Comparison of ENCODE assay signal across 8 mouse cellular contexts in genomic region chr3:66980111-66980975, GRCm38 (mm10). TPM values are rescaled to one million over a fixed set of nuclear protein-coding genes. Genes with fewer than 3 reads are reported as not detected.
A peak's percentile ranks its signal among the peaks of the same experiment; 100 is the strongest.
DNase-seq lines count a peak whose midpoint lies in the region; ATAC-seq and TF ChIP-seq lines count a peak whose summit lies in the region.

No protein-coding gene starts in this region.

- peak overlapping the region in 2 of 3 experiments; percentile 53 to 79 for H3K4me3 ChIP-seq in CH12.LX (replicated peaks in 1 of 3; ENCODE audit: low read depth in 2 of 3, low read length in 2 of 3, poor library complexity in 1 of 3)
- H3K4me3 ChIP-seq in heart, embryonic 14.5 days (ENCODE audit: control insufficient read depth in 1 of 2, insufficient read depth in 1 of 2, low read depth in 1 of 2, low read length in 2 of 2): peak overlapping the region; percentile 58 to 59
- peak overlapping the region in 1 of 2 experiments; percentile 50; a peak in 2 of 4 replicates for H3K4me3 ChIP-seq in liver, embryonic 14.5 days (ENCODE audit: insufficient read depth in 1 of 2, low read depth in 2 of 2, low read length in 2 of 2)

- TF ChIP-seq POLR2A in CH12.LX (IDR thresholded peaks at IDR 0.05; ENCODE audit: low read depth, low read length): no peak

- peaks cover 12% of the 10 kb centered on the region for H3K9me3 ChIP-seq in CH12.LX (replicated peaks; ENCODE audit: low read length)
- H3K9me3 ChIP-seq in heart, embryonic 14.5 days (ENCODE audit: control insufficient read depth, low read length): no peaks in the 10 kb centered on the region
- H3K9me3 ChIP-seq in liver, embryonic 14.5 days (ENCODE audit: control insufficient read depth, low read length): no peaks in the 10 kb centered on the region

- H3K36me3 ChIP-seq in CH12.LX (replicated peaks in 1 of 2; ENCODE audit: control insufficient read depth in 1 of 2, insufficient read depth in 1 of 2, low read length in 1 of 2): no peaks in the 10 kb centered on the region
- no peaks in the 10 kb centered on the region for H3K36me3 ChIP-seq in heart, embryonic 14.5 days (ENCODE audit: control insufficient read depth, insufficient read depth, low read length)
- H3K36me3 ChIP-seq in liver, embryonic 14.5 days (replicated peaks; ENCODE audit: control insufficient read depth, insufficient read depth, low read depth): no peaks in the 10 kb centered on the region

- TF ChIP-seq EP300 in CH12.LX (IDR thresholded peaks at IDR 0.05; ENCODE audit: low read length): no peak
- TF ChIP-seq EP300 in liver, embryonic 14.5 days (IDR thresholded peaks at IDR 0.05; ENCODE audit: low read depth): no peak

- H3K4me2 ChIP-seq in CH12.LX (ENCODE audit: insufficient read depth, low read depth, poor library complexity, severe bottlenecking): peak overlapping the region; percentile 70
- H3K4me2 ChIP-seq in heart, embryonic 14.5 days (ENCODE audit: low read length): peak overlapping the region; percentile 94
- H3K4me2 ChIP-seq in liver, embryonic 14.5 days (ENCODE audit: low read depth): peak overlapping the region; percentile 66

- peaks cover 0 to 11% of the 10 kb centered on the region in 2 experiments; a peak in 2 of 4 replicates for H3K4me1 ChIP-seq in CH12.LX (ENCODE audit: control insufficient read depth in 1 of 2, insufficient read depth in 2 of 2)
- peaks cover 12 to 18% of the 10 kb centered on the region in 2 experiments; a peak in 3 of 4 replicates for H3K4me1 ChIP-seq in heart, embryonic 14.5 days (ENCODE audit: control insufficient read depth in 2 of 2, insufficient read depth in 2 of 2, low read length in 2 of 2)
- H3K4me1 ChIP-seq in liver, embryonic 14.5 days (replicated peaks; ENCODE audit: control insufficient read depth in 2 of 2, insufficient read depth in 2 of 2, low read length in 1 of 2): no peaks in the 10 kb centered on the region

- no peaks in the 10 kb centered on the region for H3K79me2 ChIP-seq in CH12.LX (replicated peaks; ENCODE audit: control insufficient read depth, extremely low read depth, insufficient read depth, poor library complexity, severe bottlenecking)

- DNase-seq in CH12.LX (ENCODE audit: extremely low read depth) (no peak), NIH3T3 (ENCODE audit: low read depth) (peak; percentile 62)
- no peak for DNase-seq in liver, embryonic 14.5 days (ENCODE audit: low read depth in 3 of 3, low spot score in 3 of 3)
- DNase-seq in gastrocnemius, postnatal 4 days (ENCODE audit: low spot score in 2 of 2): no peak
- DNase-seq in layer of hippocampus, postnatal 36 days: no peak
- no peak for DNase-seq in urinary bladder, postnatal 4 days (ENCODE audit: low spot score in 2 of 2)

- ATAC-seq in heart, embryonic 14.5 days (ENCODE audit: insufficient number of reproducible peaks, insufficient read depth, low FRiP score, low read depth): no peak
- ATAC-seq in liver, embryonic 14.5 days (ENCODE audit: insufficient read depth): no peak
- no peak for ATAC-seq in erythroid progenitor cell, adult 5-6 weeks (replicated peaks; ENCODE audit: low FRiP score, poor library complexity, severe bottlenecking)

- dilution Hi-C loops in CH12.LX (cut with MboI; ENCODE audit: extremely low pct_ligation_motif_present, extremely low pct_unique_long_range_greater_than_20kb, low sequenced_read_pairs): no loop called here

- WGBS in heart, embryonic 14.5 days: 3% methylated on average over 29 of the region's 29 CpGs
- 2% methylated on average over 29 of the region's 29 CpGs for WGBS in liver, embryonic 14.5 days (ENCODE audit: insufficient replicate concordance)

- TF ChIP-seq CTCF in CH12.LX (conservative IDR thresholded peaks at IDR 0.05 in 1 of 2, IDR thresholded peaks at IDR 0.05 in 1 of 2; ENCODE audit: low read depth in 2 of 2, low read length in 2 of 2): no peak
- no peak for TF ChIP-seq CTCF in liver, embryonic 14.5 days (IDR thresholded peaks at IDR 0.05; ENCODE audit: low read depth)

- H3K27me3 ChIP-seq in CH12.LX (replicated peaks): peaks cover 21% of the 10 kb centered on the region
- peaks cover 84% of the 10 kb centered on the region for H3K27me3 ChIP-seq in heart, embryonic 14.5 days (ENCODE audit: control insufficient read depth, insufficient read depth, low read length)
- H3K27me3 ChIP-seq in liver, embryonic 14.5 days (ENCODE audit: control insufficient read depth, insufficient read depth, low read length): peaks cover 81% of the 10 kb centered on the region

- H3K27ac ChIP-seq in CH12.LX (ENCODE audit: insufficient read depth, low read depth): no peak overlapping the region
- H3K27ac ChIP-seq in heart, embryonic 14.5 days (replicated peaks in 1 of 2; ENCODE audit: control insufficient read depth in 1 of 2, insufficient read depth in 1 of 2, low read depth in 2 of 2, low read length in 2 of 2): no peak overlapping the region
- H3K27ac ChIP-seq in liver, embryonic 14.5 days: no peak overlapping the region

- in situ Hi-C loops in CH12.LX (cut with MboI; ENCODE audit: low pct_ligation_motif_present, low pct_unique_long_range_greater_than_20kb, low sequenced_read_pairs): loop anchor here (25.0 kb wide), 1 partner anchor 357 kb away; no protein-coding TSS in a partner anchor

- H3K9ac ChIP-seq in CH12.LX (ENCODE audit: insufficient read depth, low read depth): no peak overlapping the region
- peak overlapping the region; percentile 59; the same call in 1 of the 2 replicates for H3K9ac ChIP-seq in heart, embryonic 14.5 days (ENCODE audit: low read length)
- no peak overlapping the region for H3K9ac ChIP-seq in liver, embryonic 14.5 days (replicated peaks)

- TF ChIP-seq RAD21 in CH12.LX (IDR thresholded peaks at IDR 0.05; ENCODE audit: low read depth, low read length): no peak

TF ChIP-seq in CH12.LX, 34 proteins besides CTCF, POLR2A, EP300 and RAD21:
- TF ChIP-seq RCOR1 (conservative IDR thresholded peaks at IDR 0.05; ENCODE audit: low read depth, low read length): no peak

RNA-seq across cellular contexts. Expression of gene Rsrc1, which starts 0.8 kb away (rescaled TPM):
- total RNA-seq in CH12.LX (2012; rRNA removed): 27.8 and 28.9 TPM in 2 replicates
- total RNA-seq in CH12.LX (2014; rRNA removed): 31.5 and 34.0 TPM in 2 replicates
- 50.9 and 60.5 TPM in 2 replicates for polyA plus RNA-seq in CH12.LX (2012; ENCODE audit: insufficient read length, low read depth)
- polyA plus RNA-seq in heart, embryonic 14.5 days (2014; fragmentation: Nextera tagmentation; extraction: Ambion mirVana): 23.6 and 27.0 TPM in 2 replicates
- 1.8 and 3.1 TPM in 2 replicates for polyA plus RNA-seq in liver, embryonic 14.5 days (2012; rRNA removed)
- polyA plus RNA-seq in liver, embryonic 14.5 days (2014; fragmentation: Nextera tagmentation; extraction: Ambion mirVana): 8.7 and 9.5 TPM in 2 replicates
- total RNA-seq in gastrocnemius, postnatal 4 days (2021): 10 to 100 TPM; 28.7 to 31.2 TPM
- total RNA-seq in erythroid progenitor cell, adult 5-6 weeks (2015; ENCODE audit: low replicate concordance): 5.4 and 6.5 TPM in 2 replicates
- total RNA-seq in erythroid progenitor cell, adult 5-6 weeks (2017; ENCODE audit: low replicate concordance): 7.6 and 10.4 TPM in 2 replicates
- total RNA-seq in layer of hippocampus, postnatal 36 days (2021): 10 to 100 TPM; 33.9 to 34.0 TPM

RNA-seq across cellular contexts. Expression of gene Shox2, which starts 1.2 kb away (rescaled TPM):
- total RNA-seq in CH12.LX (2012; rRNA removed) (1.3 and 1.7 TPM in 2 replicates), CH12.LX (2014; rRNA removed) (1.1 and 1.3 TPM in 2 replicates)
- 1.2 and 1.3 TPM in 2 replicates for polyA plus RNA-seq in CH12.LX (2012; ENCODE audit: insufficient read length, low read depth)
- polyA plus RNA-seq in heart, embryonic 14.5 days (2014; fragmentation: Nextera tagmentation; extraction: Ambion mirVana): 3.4 and 11.3 TPM in 2 replicates
- polyA plus RNA-seq in liver, embryonic 14.5 days (2012; rRNA removed): 0.06 and 0.15 TPM in 2 replicates
- polyA plus RNA-seq in liver, embryonic 14.5 days (2014; fragmentation: Nextera tagmentation; extraction: Ambion mirVana): 0.05 TPM in 1 of 2 replicates, not detected in the other
- 10 to 100 TPM; 14.2 to 14.6 TPM for total RNA-seq in gastrocnemius, postnatal 4 days (2021)
- not detected in 2 replicates for total RNA-seq in erythroid progenitor cell, adult 5-6 weeks (2015; ENCODE audit: low replicate concordance)
- 1.4 TPM in 1 of 2 replicates, not detected in the other for total RNA-seq in erythroid progenitor cell, adult 5-6 weeks (2017; ENCODE audit: low replicate concordance)
- total RNA-seq in layer of hippocampus, postnatal 36 days (2021): under 1 TPM; 0.40 to 0.90 TPM

Comparison
In these comparisons a context has a peak if more than half of its experiments do, and no peak if none do; other contexts are left out.
1. RNA of gene Shox2, which starts 1.2 kb away (total RNA-seq): 14.2 to 14.6 TPM in gastrocnemius, postnatal 4 days; 1.1 to 1.7 TPM in CH12.LX, 0.40 to 0.90 TPM in layer of hippocampus, postnatal 36 days and 1.4 TPM in erythroid progenitor cell, adult 5-6 weeks; every median in the first group is over 4 times any median in the second.
2. Peak in every context shown above with its lines, with median percentiles within 50 percentile points of each other: H3K4me2 ChIP-seq.